Mouse (Mus musculus) large intestine, adult 2 months (tissue): ENCODE results near the gene Nmur1. TPM values are rescaled to one million over a fixed set of nuclear protein-coding genes. Genes with fewer than 3 reads are reported as not detected.

ENCODE experiments used
- DNase-seq: peaks from one replicate; pipeline ENCODE4 v3.0.0-alpha.2; 2012; ENCODE audit warnings: low read depth, low spot score
- WGBS: fragments of 180-500 bp; shearing (Covaris S2); methylation state at CpG from one replicate; pipeline ENCODE4 v1.1.7; 2018; 5-methylcytosine and 5-hydroxymethylcytosine counted together
- polyA plus RNA-seq: library from polyadenylated mRNA; depleted of rRNA; stranded (reverse); fragments of >200 nt; gene quantifications from 2 replicates; pipeline ENCODE4 v1.2.3, GENCODE M21; 2012

Gene Nmur1
- polyA plus RNA-seq, 1 experiment, result 4.4 TPM

GRCm38 (mm10) chr1:86371997-86372396 lies 54.0 kb downstream of the Nmur1 start:
- WGBS, result 30% methylated on average over 10 of the region's 10 CpGs

GRCm38 (mm10) chr1:86368086-86368485 lies 57.9 kb downstream of the Nmur1 start:
- DNase-seq, result no peak
- 70% methylated on average over 4 of the region's 4 CpGs for WGBS

More at GRCm38 (mm10) chr1:86371997-86372396, 54.0 kb downstream of the Nmur1 start:
- no peak for DNase-seq

- 29% methylated on average over 6 of the region's 6 CpGs for WGBS
- no peak for DNase-seq
Measured at GRCm38 (mm10) chr1:86363671-86364070, 62.4 kb downstream of the Nmur1 start.

- DNase-seq, result no peak
- 72% methylated on average over 4 of the region's 4 CpGs for WGBS
Measured at GRCm38 (mm10) chr1:86361852-86362615, 64.0 kb downstream of the Nmur1 start.

- 14% methylated on average over 12 of the region's 12 CpGs for WGBS
- no peak for DNase-seq
Measured at GRCm38 (mm10) chr1:86360441-86360840, 65.6 kb downstream of the Nmur1 start.

GRCm38 (mm10) chr1:86359798-86360179 lies 66.2 kb downstream of the Nmur1 start:
- WGBS, result under 1% methylated on average over 26 of the region's 26 CpGs
- peak; percentile 18 for DNase-seq

GRCm38 (mm10) chr1:86358906-86359797 lies 66.9 kb downstream of the Nmur1 start, which contains the start of gene Ncl:
Gene Ncl, minus strand, starts transcription at chr1:86359400.
- DNase-seq, result peak; percentile 96
- under 1% methylated on average over 101 of the region's 102 CpGs for WGBS

GRCm38 (mm10) chr1:86358229-86358905 lies 67.7 kb downstream of the Nmur1 start:
- 1% methylated on average over 41 of the region's 41 CpGs for WGBS
- no peak for DNase-seq

GRCm38 (mm10) chr1:86354186-86354585 lies 71.8 kb downstream of the Nmur1 start:
- WGBS, result 79% methylated on average over 2 of the region's 2 CpGs
- no peak for DNase-seq

- WGBS, result 83% methylated on average over 8 of the region's 8 CpGs
- DNase-seq, result no peak
Measured at GRCm38 (mm10) chr1:86350576-86350975, 75.5 kb downstream of the Nmur1 start.

GRCm38 (mm10) chr1:86349696-86350095 lies 76.3 kb downstream of the Nmur1 start:
- WGBS, result 92% methylated on average over 1 of the region's 1 CpGs

GRCm38 (mm10) chr1:86349201-86349600 lies 76.8 kb downstream of the Nmur1 start:
- DNase-seq, result no peak
- WGBS, result 95% methylated on average over 3 of the region's 3 CpGs

More at GRCm38 (mm10) chr1:86349696-86350095, 76.3 kb downstream of the Nmur1 start:
- no peak for DNase-seq

GRCm38 (mm10) chr1:86348801-86349200 lies 77.2 kb downstream of the Nmur1 start:
- WGBS, result 75% methylated on average over 4 of the region's 4 CpGs
- no peak for DNase-seq

GRCm38 (mm10) chr1:86348083-86348482 lies 77.9 kb downstream of the Nmur1 start:
- 89% methylated on average over 1 of the region's 1 CpGs for WGBS
- DNase-seq, result no peak

GRCm38 (mm10) chr1:86347716-86348045 lies 78.3 kb downstream of the Nmur1 start:
- WGBS, result 43% methylated on average over 1 of the region's 1 CpGs
- DNase-seq, result no peak

GRCm38 (mm10) chr1:86346851-86347715 lies 78.9 kb downstream of the Nmur1 start:
- WGBS, result 88% methylated on average over 3 of the region's 3 CpGs
- DNase-seq, result no peak

GRCm38 (mm10) chr1:86345956-86346355 lies 80.1 kb downstream of the Nmur1 start:
- 92% methylated on average over 4 of the region's 4 CpGs for WGBS
- DNase-seq, result no peak

GRCm38 (mm10) chr1:86345069-86345468 lies 81.0 kb downstream of the Nmur1 start:
- 85% methylated on average over 4 of the region's 4 CpGs for WGBS
- no peak for DNase-seq
